Mouse (Mus musculus): ENCODE results near the gene Galnt12. TPM values are rescaled to one million over a fixed set of nuclear protein-coding genes. Genes with fewer than 3 reads are reported as not detected.

The Galnt12 gene
- polyA plus RNA-seq, 1 experiment from 2014 or later, result 19.2 TPM

GRCm38 (mm10) chr4:47112560-47112959 lies 20.9 kb downstream of the Galnt12 start:
- no peak overlapping the region for H3K9ac ChIP-seq (ENCODE audit: low read depth, low read length)
- H3K27me3 ChIP-seq (replicated peaks; ENCODE audit: control insufficient read depth, insufficient read depth, low read length), result no peaks in the 10 kb centered on the region
- H3K4me3 ChIP-seq (ENCODE audit: low read depth, low read length), result no peak overlapping the region
- no peak for ATAC-seq
- H3K9me3 ChIP-seq (ENCODE audit: control insufficient read depth), result no peaks in the 10 kb centered on the region
- 76% methylated on average over 9 of the region's 9 CpGs for WGBS
- H3K27ac ChIP-seq (ENCODE audit: low read depth, low read length), result no peak overlapping the region
- no peak overlapping the region for H3K4me2 ChIP-seq (replicated peaks; ENCODE audit: low read depth)
- no peaks in the 10 kb centered on the region for H3K4me1 ChIP-seq (replicated peaks; ENCODE audit: control insufficient read depth, insufficient read depth, low read length)
- TF ChIP-seq CTCF (IDR thresholded peaks at IDR 0.05; ENCODE audit: low read depth), result no peak
- H3K36me3 ChIP-seq (ENCODE audit: control insufficient read depth, insufficient read depth), result 0 out of 2 replicates have a peak, but pooled peaks cover 3% of the 10 kb centered on the region

- H3K9me3 ChIP-seq (ENCODE audit: control insufficient read depth), result no peaks in the 10 kb centered on the region
- H3K4me3 ChIP-seq (ENCODE audit: low read depth, low read length), result no peak overlapping the region
- H3K4me1 ChIP-seq (replicated peaks; ENCODE audit: control insufficient read depth, insufficient read depth, low read length), result no peaks in the 10 kb centered on the region
- H3K27me3 ChIP-seq (replicated peaks; ENCODE audit: control insufficient read depth, insufficient read depth, low read length), result no peaks in the 10 kb centered on the region
- WGBS, result 65% methylated on average over 13 of the region's 13 CpGs
- no peak overlapping the region for H3K27ac ChIP-seq (ENCODE audit: low read depth, low read length)
- H3K4me2 ChIP-seq (replicated peaks; ENCODE audit: low read depth), result no peak overlapping the region
- no peak overlapping the region for H3K9ac ChIP-seq (ENCODE audit: low read depth, low read length)
- TF ChIP-seq CTCF (IDR thresholded peaks at IDR 0.05; ENCODE audit: low read depth), result peak; percentile 88
- peak; percentile 54; the same call in 1 of the 2 replicates for ATAC-seq
- no peaks in the 10 kb centered on the region for H3K36me3 ChIP-seq (ENCODE audit: control insufficient read depth, insufficient read depth)
Observed at GRCm38 (mm10) chr4:47122051-47122706, 30.5 kb downstream of the Galnt12 start.

- Histone ChIP-seq H3K36me3 (ENCODE audit: control insufficient read depth, insufficient read depth) (no peaks in the 10 kb centered on the region), H3K4me2 (replicated peaks; ENCODE audit: low read depth) (no peak overlapping the region), H3K4me3 (ENCODE audit: low read depth, low read length) (no peak overlapping the region), H3K27me3 (replicated peaks; ENCODE audit: control insufficient read depth, insufficient read depth, low read length) (no peaks in the 10 kb centered on the region), H3K9ac (ENCODE audit: low read depth, low read length) (no peak overlapping the region), H3K27ac (ENCODE audit: low read depth, low read length) (no peak overlapping the region), H3K9me3 (ENCODE audit: control insufficient read depth) (no peaks in the 10 kb centered on the region), H3K4me1 (replicated peaks; ENCODE audit: control insufficient read depth, insufficient read depth, low read length) (no peaks in the 10 kb centered on the region)
- 86% methylated on average over 9 of the region's 9 CpGs for WGBS
- TF ChIP-seq CTCF (IDR thresholded peaks at IDR 0.05; ENCODE audit: low read depth), result no peak
- ATAC-seq, result no peak
Observed at GRCm38 (mm10) chr4:47124140-47124711, 32.5 kb downstream of the Galnt12 start.

GRCm38 (mm10) chr4:47128515-47128914 lies 36.8 kb downstream of the Galnt12 start:
- H3K9me3 ChIP-seq (ENCODE audit: control insufficient read depth), result no peaks in the 10 kb centered on the region
- WGBS, result 66% methylated on average over 7 of the region's 7 CpGs
- no peak overlapping the region for H3K4me2 ChIP-seq (replicated peaks; ENCODE audit: low read depth)
- H3K27ac ChIP-seq (ENCODE audit: low read depth, low read length), result no peak overlapping the region
- H3K27me3 ChIP-seq (replicated peaks; ENCODE audit: control insufficient read depth, insufficient read depth, low read length), result no peaks in the 10 kb centered on the region
- peak; percentile 73 for TF ChIP-seq CTCF (IDR thresholded peaks at IDR 0.05; ENCODE audit: low read depth)
- no peaks in the 10 kb centered on the region for H3K36me3 ChIP-seq (ENCODE audit: control insufficient read depth, insufficient read depth)
- no peak overlapping the region for H3K4me3 ChIP-seq (ENCODE audit: low read depth, low read length)
- no peak overlapping the region for H3K9ac ChIP-seq (ENCODE audit: low read depth, low read length)
- ATAC-seq, result no peak
- no peaks in the 10 kb centered on the region for H3K4me1 ChIP-seq (replicated peaks; ENCODE audit: control insufficient read depth, insufficient read depth, low read length)

- 78% methylated on average over 4 of the region's 4 CpGs for WGBS
Observed at GRCm38 (mm10) chr4:47129572-47129971, 37.9 kb downstream of the Galnt12 start.

GRCm38 (mm10) chr4:47130111-47131050 lies 38.7 kb downstream of the Galnt12 start:
- ATAC-seq, result no peak
- Histone ChIP-seq H3K9ac (ENCODE audit: low read depth, low read length) (no peak overlapping the region), H3K27me3 (replicated peaks; ENCODE audit: control insufficient read depth, insufficient read depth, low read length) (no peaks in the 10 kb centered on the region), H3K36me3 (ENCODE audit: control insufficient read depth, insufficient read depth) (no peaks in the 10 kb centered on the region), H3K4me2 (replicated peaks; ENCODE audit: low read depth) (no peak overlapping the region), H3K9me3 (ENCODE audit: control insufficient read depth) (no peaks in the 10 kb centered on the region), H3K4me3 (ENCODE audit: low read depth, low read length) (no peak overlapping the region), H3K4me1 (replicated peaks; ENCODE audit: control insufficient read depth, insufficient read depth, low read length) (no peaks in the 10 kb centered on the region), H3K27ac (ENCODE audit: low read depth, low read length) (no peak overlapping the region)
- WGBS, result 84% methylated on average over 8 of the region's 8 CpGs
- TF ChIP-seq CTCF (IDR thresholded peaks at IDR 0.05; ENCODE audit: low read depth), result no peak

More at GRCm38 (mm10) chr4:47129572-47129971, 37.9 kb downstream of the Galnt12 start:
- Histone ChIP-seq H3K9ac (ENCODE audit: low read depth, low read length) (no peak overlapping the region), H3K9me3 (ENCODE audit: control insufficient read depth) (no peaks in the 10 kb centered on the region), H3K27ac (ENCODE audit: low read depth, low read length) (no peak overlapping the region), H3K4me2 (replicated peaks; ENCODE audit: low read depth) (no peak overlapping the region), H3K4me3 (ENCODE audit: low read depth, low read length) (no peak overlapping the region), H3K27me3 (replicated peaks; ENCODE audit: control insufficient read depth, insufficient read depth, low read length) (no peaks in the 10 kb centered on the region), H3K4me1 (replicated peaks; ENCODE audit: control insufficient read depth, insufficient read depth, low read length) (no peaks in the 10 kb centered on the region), H3K36me3 (ENCODE audit: control insufficient read depth, insufficient read depth) (no peaks in the 10 kb centered on the region)
- peak; percentile 19; the same call in 1 of the 2 replicates for ATAC-seq
- no peak for TF ChIP-seq CTCF (IDR thresholded peaks at IDR 0.05; ENCODE audit: low read depth)
